Mouse (Mus musculus): ENCODE results near the gene Ndufb8. TPM values are rescaled to one million over a fixed set of nuclear protein-coding genes. Genes with fewer than 3 reads are reported as not detected.
A peak's percentile ranks its signal among the peaks of the same experiment; 100 is the strongest.

Ndufb8 gene
- polyA plus RNA-seq, 1 experiment from 2014 or later = 1,268 TPM

GRCm38 (mm10) chr19:44513921-44514482 is 41.2 kb downstream of the Ndufb8 start:
- Histone ChIP-seq H3K4me2 (ENCODE audit: low read length) (no peak overlapping the region), H3K9me3 (ENCODE audit: control insufficient read depth, low read length) (no peaks in the 10 kb centered on the region), H3K4me3 (ENCODE audit: control insufficient read depth in 1 of 2, insufficient read depth in 1 of 2, low read depth in 1 of 2, low read length in 2 of 2) (no peak overlapping the region), H3K4me1 (ENCODE audit: control insufficient read depth in 2 of 2, insufficient read depth in 2 of 2, low read length in 2 of 2) (peaks cover 12% of the 10 kb centered on the region in 2 experiments), H3K27me3 (ENCODE audit: control insufficient read depth, insufficient read depth, low read length) (peaks cover 73% of the 10 kb centered on the region), H3K36me3 (ENCODE audit: control insufficient read depth, insufficient read depth, low read length) (no peaks in the 10 kb centered on the region), H3K9ac (ENCODE audit: low read length) (no peak overlapping the region), H3K27ac (replicated peaks in 1 of 2; ENCODE audit: control insufficient read depth in 1 of 2, insufficient read depth in 1 of 2, low read depth in 2 of 2, low read length in 2 of 2) (no peak overlapping the region)
- no peak for ATAC-seq (ENCODE audit: insufficient number of reproducible peaks, insufficient read depth, low FRiP score, low read depth)
- WGBS = 22% methylated on average over 7 of the region's 7 CpGs

GRCm38 (mm10) chr19:44513054-44513833 is 42.0 kb downstream of the Ndufb8 start:
- peaks cover 78% of the 10 kb centered on the region for H3K27me3 ChIP-seq (ENCODE audit: control insufficient read depth, insufficient read depth, low read length)
- H3K9ac ChIP-seq (ENCODE audit: low read length) = no peak overlapping the region
- no peak for ATAC-seq (ENCODE audit: insufficient number of reproducible peaks, insufficient read depth, low FRiP score, low read depth)
- H3K36me3 ChIP-seq (ENCODE audit: control insufficient read depth, insufficient read depth, low read length) = no peaks in the 10 kb centered on the region
- H3K27ac ChIP-seq (replicated peaks in 1 of 2; ENCODE audit: control insufficient read depth in 1 of 2, insufficient read depth in 1 of 2, low read depth in 2 of 2, low read length in 2 of 2) = no peak overlapping the region
- 23% methylated on average over 11 of the region's 11 CpGs for WGBS
- no peaks in the 10 kb centered on the region for H3K9me3 ChIP-seq (ENCODE audit: control insufficient read depth, low read length)
- peaks cover 12% of the 10 kb centered on the region in 2 experiments for H3K4me1 ChIP-seq (ENCODE audit: control insufficient read depth in 2 of 2, insufficient read depth in 2 of 2, low read length in 2 of 2)
- H3K4me3 ChIP-seq (ENCODE audit: control insufficient read depth in 1 of 2, insufficient read depth in 1 of 2, low read depth in 1 of 2, low read length in 2 of 2) = no peak overlapping the region
- H3K4me2 ChIP-seq (ENCODE audit: low read length) = no peak overlapping the region

- H3K36me3 ChIP-seq (ENCODE audit: control insufficient read depth, insufficient read depth, low read length) = no peaks in the 10 kb centered on the region
- H3K9me3 ChIP-seq (ENCODE audit: control insufficient read depth, low read length) = no peaks in the 10 kb centered on the region
- no peak for ATAC-seq (ENCODE audit: insufficient number of reproducible peaks, insufficient read depth, low FRiP score, low read depth)
- 37% methylated on average over 5 of the region's 5 CpGs for WGBS
- H3K9ac ChIP-seq (ENCODE audit: low read length) = no peak overlapping the region
- H3K4me1 ChIP-seq (ENCODE audit: control insufficient read depth in 2 of 2, insufficient read depth in 2 of 2, low read length in 2 of 2) = peaks cover 12% of the 10 kb centered on the region in 2 experiments
- no peak overlapping the region for H3K4me2 ChIP-seq (ENCODE audit: low read length)
- H3K27me3 ChIP-seq (ENCODE audit: control insufficient read depth, insufficient read depth, low read length) = peaks cover 85% of the 10 kb centered on the region
- H3K27ac ChIP-seq (replicated peaks in 1 of 2; ENCODE audit: control insufficient read depth in 1 of 2, insufficient read depth in 1 of 2, low read depth in 2 of 2, low read length in 2 of 2) = no peak overlapping the region
- no peak overlapping the region for H3K4me3 ChIP-seq (ENCODE audit: control insufficient read depth in 1 of 2, insufficient read depth in 1 of 2, low read depth in 1 of 2, low read length in 2 of 2)
Observed at GRCm38 (mm10) chr19:44512601-44513000, 42.6 kb downstream of the Ndufb8 start.

GRCm38 (mm10) chr19:44511451-44512231 is 43.6 kb downstream of the Ndufb8 start:
- Histone ChIP-seq H3K9me3 (ENCODE audit: control insufficient read depth, low read length) (no peaks in the 10 kb centered on the region), H3K4me2 (ENCODE audit: low read length) (peak overlapping the region; percentile 88), H3K27ac (replicated peaks in 1 of 2; ENCODE audit: control insufficient read depth in 1 of 2, insufficient read depth in 1 of 2, low read depth in 2 of 2, low read length in 2 of 2) (no peak overlapping the region), H3K4me3 (ENCODE audit: control insufficient read depth in 1 of 2, insufficient read depth in 1 of 2, low read depth in 1 of 2, low read length in 2 of 2) (peak overlapping the region; percentile 45 to 54), H3K9ac (ENCODE audit: low read length) (peak overlapping the region; percentile 49; the same call in 1 of the 2 replicates), H3K4me1 (ENCODE audit: control insufficient read depth in 2 of 2, insufficient read depth in 2 of 2, low read length in 2 of 2) (peaks cover 12% of the 10 kb centered on the region in 2 experiments), H3K27me3 (ENCODE audit: control insufficient read depth, insufficient read depth, low read length) (peaks cover 85% of the 10 kb centered on the region), H3K36me3 (ENCODE audit: control insufficient read depth, insufficient read depth, low read length) (no peaks in the 10 kb centered on the region)
- WGBS = under 1% methylated on average over 66 of the region's 66 CpGs
- ATAC-seq (ENCODE audit: insufficient number of reproducible peaks, insufficient read depth, low FRiP score, low read depth) = no peak; the same call in 1 of the 2 replicates

- Histone ChIP-seq H3K27me3 (ENCODE audit: control insufficient read depth, insufficient read depth, low read length) (peaks cover 86% of the 10 kb centered on the region), H3K27ac (replicated peaks in 1 of 2; ENCODE audit: control insufficient read depth in 1 of 2, insufficient read depth in 1 of 2, low read depth in 2 of 2, low read length in 2 of 2) (no peak overlapping the region), H3K9me3 (ENCODE audit: control insufficient read depth, low read length) (no peaks in the 10 kb centered on the region), H3K4me1 (ENCODE audit: control insufficient read depth in 2 of 2, insufficient read depth in 2 of 2, low read length in 2 of 2) (peaks cover 12% of the 10 kb centered on the region in 2 experiments), H3K36me3 (ENCODE audit: control insufficient read depth, insufficient read depth, low read length) (no peaks in the 10 kb centered on the region), H3K4me3 (ENCODE audit: control insufficient read depth in 1 of 2, insufficient read depth in 1 of 2, low read depth in 1 of 2, low read length in 2 of 2) (peak overlapping the region in 1 of 2 experiments; percentile 45; a peak in 2 of 4 replicates), H3K9ac (ENCODE audit: low read length) (no peak overlapping the region), H3K4me2 (ENCODE audit: low read length) (peak overlapping the region; percentile 88)
- 8% methylated on average over 12 of the region's 12 CpGs for WGBS
- ATAC-seq (ENCODE audit: insufficient number of reproducible peaks, insufficient read depth, low FRiP score, low read depth) = no peak
Observed at GRCm38 (mm10) chr19:44510534-44511175, 44.6 kb downstream of the Ndufb8 start.

GRCm38 (mm10) chr19:44502741-44503140 is 52.5 kb downstream of the Ndufb8 start:
- Histone ChIP-seq H3K4me3 (ENCODE audit: control insufficient read depth in 1 of 2, insufficient read depth in 1 of 2, low read depth in 1 of 2, low read length in 2 of 2) (no peak overlapping the region), H3K27me3 (ENCODE audit: control insufficient read depth, insufficient read depth, low read length) (peaks cover 26% of the 10 kb centered on the region), H3K9me3 (ENCODE audit: control insufficient read depth, low read length) (no peaks in the 10 kb centered on the region), H3K4me2 (ENCODE audit: low read length) (no peak overlapping the region), H3K9ac (ENCODE audit: low read length) (no peak overlapping the region), H3K4me1 (ENCODE audit: control insufficient read depth in 2 of 2, insufficient read depth in 2 of 2, low read length in 2 of 2) (peaks cover 0 to 5% of the 10 kb centered on the region in 2 experiments; a peak in 1 of 4 replicates), H3K27ac (replicated peaks in 1 of 2; ENCODE audit: control insufficient read depth in 1 of 2, insufficient read depth in 1 of 2, low read depth in 2 of 2, low read length in 2 of 2) (no peak overlapping the region), H3K36me3 (ENCODE audit: control insufficient read depth, insufficient read depth, low read length) (no peaks in the 10 kb centered on the region)
- WGBS = 52% methylated on average over 4 of the region's 4 CpGs
- ATAC-seq (ENCODE audit: insufficient number of reproducible peaks, insufficient read depth, low FRiP score, low read depth) = no peak

- Histone ChIP-seq H3K9me3 (ENCODE audit: control insufficient read depth, low read length) (no peaks in the 10 kb centered on the region), H3K4me3 (ENCODE audit: control insufficient read depth in 1 of 2, insufficient read depth in 1 of 2, low read depth in 1 of 2, low read length in 2 of 2) (no peak overlapping the region), H3K4me1 (ENCODE audit: control insufficient read depth in 2 of 2, insufficient read depth in 2 of 2, low read length in 2 of 2) (peaks cover 0 to 5% of the 10 kb centered on the region in 2 experiments; a peak in 1 of 4 replicates), H3K36me3 (ENCODE audit: control insufficient read depth, insufficient read depth, low read length) (no peaks in the 10 kb centered on the region), H3K27ac (replicated peaks in 1 of 2; ENCODE audit: control insufficient read depth in 1 of 2, insufficient read depth in 1 of 2, low read depth in 2 of 2, low read length in 2 of 2) (no peak overlapping the region), H3K27me3 (ENCODE audit: control insufficient read depth, insufficient read depth, low read length) (peaks cover 21% of the 10 kb centered on the region), H3K9ac (ENCODE audit: low read length) (no peak overlapping the region), H3K4me2 (ENCODE audit: low read length) (no peak overlapping the region)
- 69% methylated on average over 6 of the region's 6 CpGs for WGBS
- ATAC-seq (ENCODE audit: insufficient number of reproducible peaks, insufficient read depth, low FRiP score, low read depth) = no peak
Observed at GRCm38 (mm10) chr19:44501925-44502324, 53.3 kb downstream of the Ndufb8 start.
